Mouse (Mus musculus): ENCODE measurements at regions not wholly inside any gene's neighbourhood (a gene's known extent, or its start where the extent isn't known, plus 50 kb on each side); places are given as distances from the start of the nearest gene placed in this dataset.
A peak's percentile ranks its signal among the peaks of the same experiment; 100 is the strongest.

GRCm38 (mm10) chr6:78599751-78600150, 131.1 kb upstream of the Reg3g start:
- H3K4me1 ChIP-seq: no peaks in the 10 kb centered on the region
- 94% methylated on average over 4 of the region's 4 CpGs for WGBS
- no peak overlapping the region for H3K4me3 ChIP-seq (replicated peaks)
- H3K36me3 ChIP-seq (replicated peaks): no peaks in the 10 kb centered on the region
- no peak overlapping the region for H3K4me2 ChIP-seq
- no peaks in the 10 kb centered on the region for H3K9me3 ChIP-seq
- no peak overlapping the region for H3K9ac ChIP-seq
- H3K27ac ChIP-seq: no peak overlapping the region
- no peak for ATAC-seq (ENCODE audit: low FRiP score)
- H3K27me3 ChIP-seq: no peaks in the 10 kb centered on the region

GRCm38 (mm10) chr6:78570000-78570597, 101.4 kb upstream of the Reg3g start:
- H3K36me3 ChIP-seq (replicated peaks): no peaks in the 10 kb centered on the region
- no peak for ATAC-seq (ENCODE audit: low FRiP score)
- H3K4me1 ChIP-seq: no peaks in the 10 kb centered on the region
- no peak overlapping the region for H3K9ac ChIP-seq
- H3K27me3 ChIP-seq: no peaks in the 10 kb centered on the region
- no peaks in the 10 kb centered on the region for H3K9me3 ChIP-seq
- no peak overlapping the region for H3K4me3 ChIP-seq (replicated peaks)
- H3K27ac ChIP-seq: no peak overlapping the region
- H3K4me2 ChIP-seq: no peak overlapping the region
- WGBS: 95% methylated on average over 4 of the region's 4 CpGs

- no peak for ATAC-seq (ENCODE audit: low FRiP score)
- WGBS: 51% methylated on average over 11 of the region's 11 CpGs
- Histone ChIP-seq H3K4me2 (no peak overlapping the region), H3K4me3 (replicated peaks) (no peak overlapping the region), H3K36me3 (replicated peaks) (no peaks in the 10 kb centered on the region), H3K9ac (no peak overlapping the region), H3K27ac (no peak overlapping the region), H3K9me3 (no peaks in the 10 kb centered on the region), H3K4me1 (peaks cover 15% of the 10 kb centered on the region), H3K27me3 (no peaks in the 10 kb centered on the region)
Observed at GRCm38 (mm10) chr6:78553008-78553698, 84.5 kb upstream of the Reg3g start.

GRCm38 (mm10) chr6:78552353-78552698, 83.7 kb upstream of the Reg3g start:
- Histone ChIP-seq H3K9ac (no peak overlapping the region), H3K27ac (no peak overlapping the region), H3K9me3 (no peaks in the 10 kb centered on the region), H3K4me3 (replicated peaks) (no peak overlapping the region), H3K4me1 (peaks cover 15% of the 10 kb centered on the region), H3K27me3 (no peaks in the 10 kb centered on the region), H3K4me2 (no peak overlapping the region), H3K36me3 (replicated peaks) (no peaks in the 10 kb centered on the region)
- 29% methylated on average over 5 of the region's 5 CpGs for WGBS
- ATAC-seq (ENCODE audit: low FRiP score): no peak

- WGBS: 28% methylated on average over 8 of the region's 8 CpGs
- Histone ChIP-seq H3K9me3 (no peaks in the 10 kb centered on the region), H3K4me1 (peaks cover 15% of the 10 kb centered on the region), H3K4me3 (replicated peaks) (no peak overlapping the region), H3K36me3 (replicated peaks) (no peaks in the 10 kb centered on the region), H3K27ac (no peak overlapping the region), H3K27me3 (no peaks in the 10 kb centered on the region), H3K9ac (no peak overlapping the region), H3K4me2 (no peak overlapping the region)
- no peak for ATAC-seq (ENCODE audit: low FRiP score)
Observed at GRCm38 (mm10) chr6:78551666-78552352, 83.1 kb upstream of the Reg3g start.

GRCm38 (mm10) chr6:78548476-78548875, 79.8 kb upstream of the Reg3g start:
- peaks cover 15% of the 10 kb centered on the region for H3K4me1 ChIP-seq
- 90% methylated on average over 4 of the region's 4 CpGs for WGBS
- no peak for ATAC-seq (ENCODE audit: low FRiP score)

GRCm38 (mm10) chr6:78547721-78548120, 79.0 kb upstream of the Reg3g start:
- ATAC-seq (ENCODE audit: low FRiP score): no peak
- 85% methylated on average over 1 of the region's 1 CpGs for WGBS
- H3K4me3 ChIP-seq (replicated peaks): no peak overlapping the region

More at GRCm38 (mm10) chr6:78548476-78548875, 79.8 kb upstream of the Reg3g start:
- Histone ChIP-seq H3K36me3 (replicated peaks) (no peaks in the 10 kb centered on the region), H3K4me2 (no peak overlapping the region), H3K27me3 (no peaks in the 10 kb centered on the region), H3K27ac (no peak overlapping the region), H3K9me3 (no peaks in the 10 kb centered on the region), H3K9ac (no peak overlapping the region), H3K4me3 (replicated peaks) (no peak overlapping the region)

GRCm38 (mm10) chr6:78544238-78544637, 75.6 kb upstream of the Reg3g start:
- WGBS: 16% methylated on average over 2 of the region's 2 CpGs
- no peak overlapping the region for H3K9ac ChIP-seq
- no peaks in the 10 kb centered on the region for H3K27me3 ChIP-seq
- H3K27ac ChIP-seq: no peak overlapping the region
- H3K4me3 ChIP-seq (replicated peaks): no peak overlapping the region
- H3K4me2 ChIP-seq: no peak overlapping the region
- H3K36me3 ChIP-seq (replicated peaks): no peaks in the 10 kb centered on the region
- peak; percentile 58; the same call in 1 of the 2 replicates for ATAC-seq (ENCODE audit: low FRiP score)
- no peaks in the 10 kb centered on the region for H3K9me3 ChIP-seq
- no peaks in the 10 kb centered on the region for H3K4me1 ChIP-seq

More at GRCm38 (mm10) chr6:78547721-78548120, 79.0 kb upstream of the Reg3g start:
- H3K4me2 ChIP-seq: no peak overlapping the region
- no peak overlapping the region for H3K27ac ChIP-seq
- no peaks in the 10 kb centered on the region for H3K9me3 ChIP-seq
- no peak overlapping the region for H3K9ac ChIP-seq
- H3K36me3 ChIP-seq (replicated peaks): no peaks in the 10 kb centered on the region
- H3K27me3 ChIP-seq: no peaks in the 10 kb centered on the region
- H3K4me1 ChIP-seq: peaks cover 12% of the 10 kb centered on the region

- Histone ChIP-seq H3K4me3 (replicated peaks) (no peak overlapping the region), H3K27me3 (no peaks in the 10 kb centered on the region), H3K36me3 (replicated peaks) (no peaks in the 10 kb centered on the region), H3K4me1 (no peaks in the 10 kb centered on the region), H3K4me2 (no peak overlapping the region), H3K27ac (no peak overlapping the region), H3K9me3 (no peaks in the 10 kb centered on the region), H3K9ac (no peak overlapping the region)
- WGBS: 95% methylated on average over 1 of the region's 1 CpGs
- no peak for ATAC-seq (ENCODE audit: low FRiP score)
Observed at GRCm38 (mm10) chr6:78537476-78537875, 68.8 kb upstream of the Reg3g start.

GRCm38 (mm10) chr6:78526986-78527762, 58.5 kb upstream of the Reg3g start:
- Histone ChIP-seq H3K9ac (no peak overlapping the region), H3K27ac (no peak overlapping the region), H3K4me3 (replicated peaks) (no peak overlapping the region), H3K4me1 (no peaks in the 10 kb centered on the region), H3K27me3 (no peaks in the 10 kb centered on the region), H3K36me3 (replicated peaks) (no peaks in the 10 kb centered on the region), H3K4me2 (no peak overlapping the region), H3K9me3 (no peaks in the 10 kb centered on the region)
- whole genome bisulfite sequencing: 74% methylated on average over 4 of the region's 4 CpGs
- no peak for ATAC-seq (ENCODE audit: low FRiP score)

Data from forebrain, embryonic 12.5 days (tissue).